Mouse (Mus musculus) kidney, embryonic 15.5 days (tissue): ENCODE results near the gene Vasn. TPM values are rescaled to one million over a fixed set of nuclear protein-coding genes. Genes with fewer than 3 reads are reported as not detected.

Source experiments
- ATAC-seq: fragments of 200-750 bp; cut with Nextera tagmentation; replicated peaks from 2 replicates; pipeline ENCODE4 v1.8.0; 2017; ENCODE audit warnings: moderate TSS enrichment; ENCODE audit not compliant: low FRiP score
- H3K27ac ChIP-seq: fragments of 300-500 bp; sonication (generic); 2 replicates; pipeline ENCODE4 v1.5.1; 2015; ENCODE audit warnings: mild to moderate bottlenecking, inconsistent platforms
- H3K27me3 ChIP-seq: fragments of 300-500 bp; sonication (generic); 2 replicates; pipeline ENCODE4 v1.6.1; 2015; ENCODE audit warnings: inconsistent platforms
- H3K36me3 ChIP-seq: fragments of 300-500 bp; sonication (generic); 2 replicates; pipeline ENCODE4 v1.6.1; 2015; ENCODE audit warnings: inconsistent platforms
- H3K4me1 ChIP-seq: fragments of 300-500 bp; sonication (generic); 2 replicates; pipeline ENCODE4 v1.6.1; 2015; ENCODE audit warnings: inconsistent platforms
- H3K4me2 ChIP-seq: fragments of 300-500 bp; sonication (generic); 2 replicates; pipeline ENCODE4 v1.6.1; 2015; ENCODE audit warnings: moderate library complexity, mild to moderate bottlenecking, inconsistent platforms
- H3K4me3 ChIP-seq: fragments of 300-500 bp; sonication (generic); replicated peaks from 2 replicates; pipeline ENCODE4 v1.5.1; 2015; ENCODE audit warnings: mild to moderate bottlenecking, inconsistent platforms
- H3K9ac ChIP-seq: fragments of 300-500 bp; sonication (generic); 2 replicates; pipeline ENCODE4 v1.6.1; 2015; ENCODE audit warnings: mild to moderate bottlenecking, inconsistent platforms
- H3K9me3 ChIP-seq: fragments of 300-500 bp; sonication (generic); replicated peaks from 2 replicates; pipeline ENCODE4 v1.6.1; 2016; ENCODE audit warnings: inconsistent platforms
- WGBS: fragments of 180-500 bp; shearing (Covaris S2); methylation state at CpG from one replicate; pipeline ENCODE4 v1.1.7; 2015; ENCODE audit warnings: mixed read lengths; 5-methylcytosine and 5-hydroxymethylcytosine counted together
- polyA plus RNA-seq: library from polyadenylated mRNA; unstranded; fragments of >200 nt; fragmentation: Nextera tagmentation; extraction: Ambion mirVana; gene quantifications from 2 replicates; pipeline ENCODE4 v1.2.1, GENCODE M21; 2015

Vasn gene
- polyA plus RNA-seq, 1 experiment from 2014 or later: 23.5 TPM

GRCm38 (mm10) chr16:4646831-4647230, 7.1 kb downstream of the Vasn start:
- Histone ChIP-seq H3K4me2 (0 out of 2 replicates have a peak overlapping the region, but pooled peaks have one; percentile 15), H3K27ac (peak overlapping the region; percentile 85), H3K27me3 (no peaks in the 10 kb centered on the region), H3K4me1 (peaks cover 82% of the 10 kb centered on the region), H3K9me3 (no peaks in the 10 kb centered on the region), H3K36me3 (peaks cover 63% of the 10 kb centered on the region), H3K4me3 (no peak overlapping the region), H3K9ac (no peak overlapping the region)
- 57% methylated on average over 4 of the region's 4 CpGs for WGBS
- no peak for ATAC-seq

- H3K4me3 ChIP-seq: no peak overlapping the region
- peaks cover 72% of the 10 kb centered on the region for H3K36me3 ChIP-seq
- 53% methylated on average over 13 of the region's 13 CpGs for WGBS
- 0 out of 2 replicates have a peak overlapping the region, but pooled peaks have one; percentile 15 for H3K4me2 ChIP-seq
- peaks cover 76% of the 10 kb centered on the region for H3K4me1 ChIP-seq
- H3K9ac ChIP-seq: no peak overlapping the region
- no peak for ATAC-seq
- H3K27ac ChIP-seq: peak overlapping the region; percentile 85
- H3K27me3 ChIP-seq: no peaks in the 10 kb centered on the region
- H3K9me3 ChIP-seq: no peaks in the 10 kb centered on the region
Observed at GRCm38 (mm10) chr16:4647651-4648141, 8.0 kb downstream of the Vasn start.

- ATAC-seq: no peak
- no peak overlapping the region for H3K4me3 ChIP-seq
- 72% methylated on average over 28 of the region's 28 CpGs for WGBS
Observed at GRCm38 (mm10) chr16:4648416-4649023, 8.8 kb downstream of the Vasn start.

GRCm38 (mm10) chr16:4649211-4649610, 9.5 kb downstream of the Vasn start:
- Histone ChIP-seq H3K36me3 (peaks cover 84% of the 10 kb centered on the region), H3K9me3 (no peaks in the 10 kb centered on the region), H3K4me2 (no peak overlapping the region), H3K4me1 (peaks cover 65% of the 10 kb centered on the region), H3K27ac (no peak overlapping the region), H3K9ac (no peak overlapping the region), H3K4me3 (no peak overlapping the region), H3K27me3 (no peaks in the 10 kb centered on the region)
- ATAC-seq: no peak
- 83% methylated on average over 5 of the region's 5 CpGs for WGBS

More at GRCm38 (mm10) chr16:4648416-4649023, 8.8 kb downstream of the Vasn start:
- no peaks in the 10 kb centered on the region for H3K27me3 ChIP-seq
- no peak overlapping the region for H3K9ac ChIP-seq
- peak overlapping the region; percentile 85 for H3K27ac ChIP-seq
- no peaks in the 10 kb centered on the region for H3K9me3 ChIP-seq
- no peak overlapping the region for H3K4me2 ChIP-seq
- peaks cover 71% of the 10 kb centered on the region for H3K4me1 ChIP-seq
- peaks cover 80% of the 10 kb centered on the region for H3K36me3 ChIP-seq

GRCm38 (mm10) chr16:4649692-4650091, 10.0 kb downstream of the Vasn start:
- WGBS: 82% methylated on average over 11 of the region's 11 CpGs
- H3K4me1 ChIP-seq: peaks cover 65% of the 10 kb centered on the region
- no peaks in the 10 kb centered on the region for H3K9me3 ChIP-seq
- H3K36me3 ChIP-seq: peaks cover 81% of the 10 kb centered on the region
- ATAC-seq: no peak
- H3K27me3 ChIP-seq: no peaks in the 10 kb centered on the region
- no peak overlapping the region for H3K4me3 ChIP-seq
- no peak overlapping the region for H3K27ac ChIP-seq
- no peak overlapping the region for H3K9ac ChIP-seq
- H3K4me2 ChIP-seq: no peak overlapping the region

GRCm38 (mm10) chr16:4650161-4650560, 10.4 kb downstream of the Vasn start:
- Histone ChIP-seq H3K9ac (no peak overlapping the region), H3K36me3 (peaks cover 82% of the 10 kb centered on the region), H3K27me3 (no peaks in the 10 kb centered on the region), H3K4me3 (no peak overlapping the region), H3K9me3 (no peaks in the 10 kb centered on the region), H3K27ac (no peak overlapping the region), H3K4me2 (no peak overlapping the region), H3K4me1 (peaks cover 67% of the 10 kb centered on the region)
- 85% methylated on average over 3 of the region's 3 CpGs for WGBS
- no peak for ATAC-seq

- 0 out of 2 replicates have a peak overlapping the region, but pooled peaks have one; percentile 7 for H3K27ac ChIP-seq
Observed at GRCm38 (mm10) chr16:4651081-4651480, 11.3 kb downstream of the Vasn start.

GRCm38 (mm10) chr16:4651624-4652023, 11.9 kb downstream of the Vasn start:
- ATAC-seq: no peak
- Histone ChIP-seq H3K27ac (0 out of 2 replicates have a peak overlapping the region, but pooled peaks have one; percentile 7), H3K4me1 (peaks cover 68% of the 10 kb centered on the region), H3K36me3 (peaks cover 73% of the 10 kb centered on the region), H3K4me3 (no peak overlapping the region), H3K9me3 (no peaks in the 10 kb centered on the region), H3K9ac (no peak overlapping the region), H3K4me2 (no peak overlapping the region), H3K27me3 (no peaks in the 10 kb centered on the region)
- WGBS: 71% methylated on average over 7 of the region's 7 CpGs

More at GRCm38 (mm10) chr16:4651081-4651480, 11.3 kb downstream of the Vasn start:
- H3K9me3 ChIP-seq: no peaks in the 10 kb centered on the region
- no peak for ATAC-seq
- H3K4me1 ChIP-seq: peaks cover 68% of the 10 kb centered on the region
- H3K9ac ChIP-seq: no peak overlapping the region
- 73% methylated on average over 1 of the region's 1 CpGs for WGBS
- no peak overlapping the region for H3K4me3 ChIP-seq
- H3K4me2 ChIP-seq: no peak overlapping the region
- H3K27me3 ChIP-seq: no peaks in the 10 kb centered on the region
- peaks cover 73% of the 10 kb centered on the region for H3K36me3 ChIP-seq

- no peaks in the 10 kb centered on the region for H3K9me3 ChIP-seq
- no peak overlapping the region for H3K9ac ChIP-seq
- no peak overlapping the region for H3K27ac ChIP-seq
- no peaks in the 10 kb centered on the region for H3K27me3 ChIP-seq
- no peak overlapping the region for H3K4me2 ChIP-seq
- no peak for ATAC-seq
- no peak overlapping the region for H3K4me3 ChIP-seq
- 72% methylated on average over 4 of the region's 4 CpGs for WGBS
- H3K36me3 ChIP-seq: peaks cover 67% of the 10 kb centered on the region
- peaks cover 62% of the 10 kb centered on the region for H3K4me1 ChIP-seq
Observed at GRCm38 (mm10) chr16:4652707-4653416, 13.1 kb downstream of the Vasn start.

GRCm38 (mm10) chr16:4654706-4655105, 15.0 kb downstream of the Vasn start:
- H3K36me3 ChIP-seq: peaks cover 49% of the 10 kb centered on the region
- peak overlapping the region; percentile 86 for H3K27ac ChIP-seq
- no peak overlapping the region for H3K9ac ChIP-seq
- H3K4me3 ChIP-seq: no peak overlapping the region
- H3K4me1 ChIP-seq: peaks cover 55% of the 10 kb centered on the region
- ATAC-seq: no peak
- H3K9me3 ChIP-seq: no peaks in the 10 kb centered on the region
- no peak overlapping the region for H3K4me2 ChIP-seq
- WGBS: 69% methylated on average over 10 of the region's 10 CpGs
- no peaks in the 10 kb centered on the region for H3K27me3 ChIP-seq

GRCm38 (mm10) chr16:4655251-4655734, 15.6 kb downstream of the Vasn start:
- Histone ChIP-seq H3K9me3 (no peaks in the 10 kb centered on the region), H3K9ac (peak overlapping the region; percentile 29; the same call in 1 of the 2 replicates), H3K27me3 (no peaks in the 10 kb centered on the region), H3K36me3 (peaks cover 43% of the 10 kb centered on the region), H3K4me1 (peaks cover 53% of the 10 kb centered on the region), H3K4me2 (no peak overlapping the region), H3K4me3 (no peak overlapping the region), H3K27ac (peak overlapping the region; percentile 86)
- ATAC-seq: no peak
- 62% methylated on average over 4 of the region's 4 CpGs for WGBS
